Mouse (Mus musculus) CH12.LX (cell line): ENCODE measurements around the gene Dner. TPM values are rescaled to one million over a fixed set of nuclear protein-coding genes. Genes with fewer than 3 reads are reported as not detected.

Experiments used
- DNase-seq: peaks from one replicate; pipeline ENCODE4 v3.0.0-alpha.2; 2013; ENCODE audit errors: extremely low read depth
- H3K27ac ChIP-seq: 2 replicates; pipeline ENCODE4 v1.5.1; 2012; ENCODE audit warnings: low read depth, mild to moderate bottlenecking, control low read depth, moderate library complexity; ENCODE audit not compliant: insufficient read depth
- H3K27me3 ChIP-seq: replicated peaks from 2 replicates; pipeline ENCODE3; 2012; ENCODE audit warnings: inconsistent platforms
- H3K36me3 ChIP-seq, 2 experiments: replicated peaks in 1 of 2; 2 replicates each; pipeline versions ENCODE3 to v1.6.1; 2012; ENCODE audit warnings: inconsistent platforms in 1 of 2, low read length in 1 of 2, mild to moderate bottlenecking in 1 of 2, mixed read lengths in 1 of 2, moderate library complexity in 1 of 2; ENCODE audit not compliant: control insufficient read depth in 1 of 2, insufficient read depth in 1 of 2
- H3K4me1 ChIP-seq, 2 experiments: 2 replicates each; pipeline ENCODE4 v1.6.1; 2012; ENCODE audit warnings: inconsistent platforms in 1 of 2, moderate library complexity in 1 of 2; ENCODE audit not compliant: insufficient read depth in 2 of 2, control insufficient read depth in 1 of 2
- H3K4me2 ChIP-seq: 2 replicates; pipeline ENCODE4 v1.6.1; 2012; ENCODE audit warnings: low read depth, mild to moderate bottlenecking, control low read depth; ENCODE audit not compliant: poor library complexity, insufficient read depth, severe bottlenecking
- H3K4me3 ChIP-seq, 3 experiments: fragments of 150-350 bp in 1 of 3; sonication (generic) in 1 of 3; replicated peaks in 1 of 3; 2 replicates each; pipeline versions ENCODE3 to v1.5.1; 2011 to 2012; ENCODE audit warnings: low read depth in 2 of 3, low read length in 2 of 3, mild to moderate bottlenecking in 2 of 3, moderate library complexity in 2 of 3, control low read depth in 1 of 3, improper control_type of control experiment in 1 of 3, inconsistent platforms in 1 of 3, mixed read lengths in 1 of 3; ENCODE audit not compliant: poor library complexity in 1 of 3
- H3K79me2 ChIP-seq: replicated peaks from 2 replicates; pipeline ENCODE4 v1.6.1; 2012; ENCODE audit warnings: mild to moderate bottlenecking, moderate library complexity; ENCODE audit not compliant: control insufficient read depth, poor library complexity, insufficient read depth, severe bottlenecking; ENCODE audit errors: extremely low read depth
- H3K9ac ChIP-seq: 2 replicates; pipeline ENCODE4 v1.6.1; 2012; ENCODE audit warnings: low read depth, mild to moderate bottlenecking, control low read depth, moderate library complexity; ENCODE audit not compliant: insufficient read depth
- H3K9me3 ChIP-seq: replicated peaks from 2 replicates; pipeline ENCODE3; 2012; ENCODE audit warnings: low read length, inconsistent platforms, mixed read lengths
- BHLHE40 ChIP-seq: IDR thresholded peaks from 2 replicates; pipeline ENCODE4 v1.6.1; 2011; ENCODE audit warnings: mild to moderate bottlenecking, low read depth, low read length, improper control_type of control experiment
- CHD1 ChIP-seq: IDR thresholded peaks from 2 replicates; pipeline ENCODE4 v1.6.1; 2012; ENCODE audit warnings: low read depth, low read length, improper control_type of control experiment, inconsistent platforms
- E2F4 ChIP-seq: IDR thresholded peaks from 2 replicates; pipeline ENCODE4 v1.6.1; 2011; ENCODE audit warnings: low read depth, low read length, improper control_type of control experiment; ENCODE audit not compliant: insufficient replicate concordance
- EP300 ChIP-seq: IDR thresholded peaks from 2 replicates; pipeline ENCODE4 v1.6.1; 2011; ENCODE audit warnings: low read length, improper control_type of control experiment
- ETS1 ChIP-seq: conservative IDR thresholded peaks from 2 replicates; pipeline ENCODE4 v1.6.1; 2012; ENCODE audit warnings: low read depth, mild to moderate bottlenecking, inconsistent platforms, low read length, improper control_type of control experiment, moderate library complexity
- GABPA ChIP-seq: IDR thresholded peaks from 2 replicates; pipeline ENCODE4 v1.6.1; 2012; ENCODE audit warnings: low read depth, low read length, improper control_type of control experiment, inconsistent platforms; ENCODE audit not compliant: insufficient replicate concordance
- HCFC1 ChIP-seq: IDR thresholded peaks from 2 replicates; pipeline ENCODE4 v1.6.1; 2012; ENCODE audit warnings: low read depth, mild to moderate bottlenecking, inconsistent platforms, low read length, improper control_type of control experiment
- IRF4 ChIP-seq: IDR thresholded peaks from 2 replicates; pipeline ENCODE4 v1.6.1; 2014; ENCODE audit warnings: low read depth, mild to moderate bottlenecking, inconsistent platforms, low read length, improper control_type of control experiment
- JUN ChIP-seq: IDR thresholded peaks from 2 replicates; pipeline ENCODE4 v1.6.1; 2011; ENCODE audit warnings: low read depth, mild to moderate bottlenecking, low read length, improper control_type of control experiment, moderate library complexity; ENCODE audit not compliant: insufficient read depth
- KAT2A ChIP-seq: IDR thresholded peaks from 2 replicates; pipeline ENCODE4 v1.6.1; 2012; ENCODE audit warnings: low read length, improper control_type of control experiment, inconsistent platforms; ENCODE audit not compliant: insufficient replicate concordance
- MAFK ChIP-seq: IDR thresholded peaks from 2 replicates; pipeline ENCODE4 v1.6.1; 2011; ENCODE audit warnings: low read length, improper control_type of control experiment; ENCODE audit not compliant: insufficient replicate concordance
- MAZ ChIP-seq: IDR thresholded peaks from 2 replicates; pipeline ENCODE4 v1.6.1; 2012; ENCODE audit warnings: low read depth, mild to moderate bottlenecking, inconsistent platforms, low read length, improper control_type of control experiment, moderate library complexity
- MXI1 ChIP-seq: IDR thresholded peaks from 2 replicates; pipeline ENCODE4 v1.6.1; 2011; ENCODE audit warnings: mild to moderate bottlenecking, low read depth, low read length, improper control_type of control experiment
- MYC ChIP-seq: IDR thresholded peaks from 2 replicates; pipeline ENCODE4 v1.6.1; 2011; ENCODE audit warnings: low read depth, mild to moderate bottlenecking, improper control_type of control experiment, low read length
- NRF1 ChIP-seq: IDR thresholded peaks from 2 replicates; pipeline ENCODE4 v1.6.1; 2014; ENCODE audit warnings: low read depth, mild to moderate bottlenecking, inconsistent platforms, low read length, improper control_type of control experiment, moderate library complexity
- POLR2A ChIP-seq: IDR thresholded peaks from 2 replicates; pipeline ENCODE4 v1.6.1; 2011; ENCODE audit warnings: low read depth, mild to moderate bottlenecking, improper control_type of control experiment, low read length
- TBP ChIP-seq: conservative IDR thresholded peaks from 2 replicates; pipeline ENCODE4 v1.6.1; 2011; ENCODE audit warnings: low read depth, low read length, improper control_type of control experiment
- TCF12 ChIP-seq: IDR thresholded peaks from 2 replicates; pipeline ENCODE4 v1.6.1; 2014; ENCODE audit warnings: low read depth, mild to moderate bottlenecking, inconsistent platforms, low read length, improper control_type of control experiment
- UBTF ChIP-seq: IDR thresholded peaks from 2 replicates; pipeline ENCODE4 v1.6.1; 2012; ENCODE audit warnings: low read depth, mild to moderate bottlenecking, inconsistent platforms, low read length, improper control_type of control experiment, moderate library complexity
- USF2 ChIP-seq: conservative IDR thresholded peaks from 2 replicates; pipeline ENCODE4 v1.6.1; 2011; ENCODE audit warnings: low read depth, low read length, improper control_type of control experiment
- ZNF384 ChIP-seq: IDR thresholded peaks from 2 replicates; pipeline ENCODE4 v1.6.1; 2012; ENCODE audit warnings: low read depth, low read length, improper control_type of control experiment, inconsistent platforms
- dilution Hi-C: fragments of 300-500 bp; cut with MboI; formaldehyde crosslinking; loops from 2 replicates; pipeline ENCODE4 v1.14.3; 2020; ENCODE audit warnings: low sequenced_read_pairs; ENCODE audit not compliant: extremely low pct_unique_long_range_greater_than_20kb, extremely low pct_ligation_motif_present
- in situ Hi-C: fragments of 300-500 bp; cut with MboI; formaldehyde crosslinking; loops from 3 replicates; pipeline ENCODE4 v1.14.3; 2019; ENCODE audit warnings: low sequenced_read_pairs, low pct_ligation_motif_present, low pct_unique_long_range_greater_than_20kb, mixed read lengths
- polyA plus RNA-seq: library from polyadenylated mRNA; unstranded; fragments of >175 nt; gene quantifications from 2 replicates; pipeline ENCODE4 v1.2.1, GENCODE M21; 2012; ENCODE audit warnings: low read depth; ENCODE audit not compliant: insufficient read length
- total RNA-seq, 2 experiments: library from RNA; depleted of rRNA; stranded (reverse); fragments of 300-350 nt in 1 of 2; fragments of >200 nt in 1 of 2; gene quantifications; 2 replicates each; pipeline ENCODE4 v1.2.3; 2012 to 2014

Dner gene
- total and polyA plus RNA-seq, 3 experiments: not detected

DNA sequence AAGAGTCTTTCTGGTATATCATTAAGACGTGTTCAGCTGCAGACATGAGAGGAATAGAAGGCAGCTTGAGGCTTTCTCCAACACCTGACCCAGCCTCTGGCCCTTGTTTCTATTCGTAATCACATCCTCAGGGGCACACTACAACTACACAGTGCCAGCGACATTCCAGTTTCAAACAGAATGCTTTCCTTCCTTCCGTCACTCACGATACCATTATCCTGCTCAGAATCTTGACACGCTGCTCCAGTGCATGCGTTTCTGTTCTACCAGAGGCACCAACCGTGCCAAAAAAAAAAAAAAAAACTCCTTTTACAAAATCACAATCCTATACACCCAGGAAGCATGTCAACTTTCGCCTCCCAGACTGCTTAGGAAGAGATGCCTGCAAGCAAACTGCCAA, 105.5 kb downstream of the Dner start:
- Histone ChIP-seq H3K9me3 (no peaks in the 10 kb centered on the region), H3K4me3 (no peak overlapping the region), H3K9ac (no peak overlapping the region), H3K36me3 (no peaks in the 10 kb centered on the region), H3K4me2 (no peak overlapping the region), H3K79me2 (no peaks in the 10 kb centered on the region), H3K4me1 (no peaks in the 10 kb centered on the region), H3K27me3 (no peaks in the 10 kb centered on the region), H3K27ac (no peak overlapping the region)
- dilution Hi-C loops: no loop called here
- in situ Hi-C loops: no loop called here
- TF ChIP-seq IRF4: no peak
- no peak for TF ChIP-seq BHLHE40
- TF ChIP-seq MAZ: no peak
- no peak for TF ChIP-seq GABPA
- TF ChIP-seq UBTF: no peak
- no peak for TF ChIP-seq TCF12
- TF ChIP-seq ETS1: no peak
- no peak for TF ChIP-seq TBP
- no peak for TF ChIP-seq CHD1
- no peak for TF ChIP-seq ZNF384
- no peak for TF ChIP-seq MYC
- no peak for TF ChIP-seq USF2
- no peak for TF ChIP-seq E2F4
- no peak for TF ChIP-seq KAT2A
- TF ChIP-seq JUN: no peak
- TF ChIP-seq EP300: no peak
- TF ChIP-seq MAFK: no peak
- no peak for DNase-seq

DNA sequence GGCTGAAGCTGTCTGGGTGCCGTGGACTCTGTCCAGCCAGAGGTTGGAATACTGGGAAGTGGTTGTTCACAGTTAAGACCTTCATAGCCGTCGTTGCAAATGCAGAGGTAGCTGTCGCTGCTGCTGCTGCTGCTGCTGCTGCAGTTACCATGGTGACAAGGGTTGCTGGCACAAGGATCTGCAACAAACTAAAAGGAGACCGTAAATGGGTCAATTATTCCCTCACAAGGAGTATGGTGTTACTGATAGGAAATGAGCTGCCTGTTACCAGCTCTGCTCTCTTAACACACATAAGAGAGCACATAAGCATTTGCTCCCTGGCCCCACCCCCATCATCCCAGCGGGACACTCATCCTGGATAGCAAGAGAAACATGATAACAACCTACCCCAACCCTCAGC, 110.6 kb downstream of the Dner start:
- no peaks in the 10 kb centered on the region for H3K4me1 ChIP-seq
- dilution Hi-C loops: no loop called here
- H3K36me3 ChIP-seq: no peaks in the 10 kb centered on the region
- no peak overlapping the region for H3K4me2 ChIP-seq
- H3K9ac ChIP-seq: no peak overlapping the region
- no peak overlapping the region for H3K27ac ChIP-seq
- H3K27me3 ChIP-seq: no peaks in the 10 kb centered on the region
- in situ Hi-C loops: no loop called here
- DNase-seq: no peak
- TF ChIP-seq MXI1: no peak
- TF ChIP-seq HCFC1: no peak
- no peak for TF ChIP-seq ETS1
- no peak for TF ChIP-seq EP300
- no peak for TF ChIP-seq GABPA
- TF ChIP-seq POLR2A: no peak
- no peak for TF ChIP-seq ZNF384
- TF ChIP-seq KAT2A: no peak
- no peak for TF ChIP-seq MAZ
- TF ChIP-seq NRF1: no peak
- no peaks in the 10 kb centered on the region for H3K9me3 ChIP-seq
- no peak overlapping the region for H3K4me3 ChIP-seq
- no peaks in the 10 kb centered on the region for H3K79me2 ChIP-seq
